Mouse (Mus musculus): ENCODE results near the gene Rad51b.

Rad51b gene

GRCm38 (mm10) chr12:79530275-79530902, 233.3 kb downstream of the Rad51b start:
- no peak for DNase-seq (ENCODE audit: low spot score in 2 of 2)

GRCm38 (mm10) chr12:79531809-79532798, 235.0 kb downstream of the Rad51b start:
- no peak for DNase-seq (ENCODE audit: low spot score in 2 of 2)

GRCm38 (mm10) chr12:79534778-79535177, 237.7 kb downstream of the Rad51b start:
- no peak for DNase-seq (ENCODE audit: low spot score in 2 of 2)

- DNase-seq (ENCODE audit: low spot score in 2 of 2) = no peak
Measured at GRCm38 (mm10) chr12:79535532-79536437, 238.7 kb downstream of the Rad51b start.

- no peak for DNase-seq (ENCODE audit: low spot score in 2 of 2)
Measured at GRCm38 (mm10) chr12:79540176-79540575, 243.1 kb downstream of the Rad51b start.

GRCm38 (mm10) chr12:79541581-79541980, 244.5 kb downstream of the Rad51b start:
- no peak for DNase-seq (ENCODE audit: low spot score in 2 of 2)

- no peak for DNase-seq (ENCODE audit: low spot score in 2 of 2)
Measured at GRCm38 (mm10) chr12:79545063-79545462, 248.0 kb downstream of the Rad51b start.

- DNase-seq (ENCODE audit: low spot score in 2 of 2) = no peak
Measured at GRCm38 (mm10) chr12:79547556-79547955, 250.5 kb downstream of the Rad51b start.

- no peak for DNase-seq (ENCODE audit: low spot score in 2 of 2)
Measured at GRCm38 (mm10) chr12:79548607-79549330, 251.7 kb downstream of the Rad51b start.

GRCm38 (mm10) chr12:79550049-79550682, 253.1 kb downstream of the Rad51b start:
- DNase-seq (ENCODE audit: low spot score in 2 of 2) = no peak

GRCm38 (mm10) chr12:79551274-79551673, 254.2 kb downstream of the Rad51b start:
- DNase-seq (ENCODE audit: low spot score in 2 of 2) = no peak

- no peak for DNase-seq (ENCODE audit: low spot score in 2 of 2)
Measured at GRCm38 (mm10) chr12:79553056-79553455, 256.0 kb downstream of the Rad51b start.

GRCm38 (mm10) chr12:79557904-79558303, 260.8 kb downstream of the Rad51b start:
- no peak for DNase-seq (ENCODE audit: low spot score in 2 of 2)

GRCm38 (mm10) chr12:79558711-79559110, 261.6 kb downstream of the Rad51b start:
- no peak for DNase-seq (ENCODE audit: low spot score in 2 of 2)

- DNase-seq (ENCODE audit: low spot score in 2 of 2) = no peak
Measured at GRCm38 (mm10) chr12:79559410-79560015, 262.4 kb downstream of the Rad51b start.

GRCm38 (mm10) chr12:79560084-79560699, 263.1 kb downstream of the Rad51b start:
- no peak for DNase-seq (ENCODE audit: low spot score in 2 of 2)

- no peak for DNase-seq (ENCODE audit: low spot score in 2 of 2)
Measured at GRCm38 (mm10) chr12:79560893-79561292, 263.8 kb downstream of the Rad51b start.

- no peak for DNase-seq (ENCODE audit: low spot score in 2 of 2)
Measured at GRCm38 (mm10) chr12:79574159-79575040, 277.3 kb downstream of the Rad51b start.

All from frontal cortex, postnatal 10 days (tissue).